Mouse (Mus musculus) limb, embryonic 14.5 days (tissue): ENCODE data around the gene Slc4a2. TPM values are rescaled to one million over a fixed set of nuclear protein-coding genes. Genes with fewer than 3 reads are reported as not detected.

ENCODE experiments used
- ATAC-seq: fragments of 200-750 bp; cut with Nextera tagmentation; 2 replicates; pipeline ENCODE4 v1.8.0; 2017; ENCODE audit warnings: low read depth, moderate number of reproducible peaks, moderate TSS enrichment; ENCODE audit not compliant: low FRiP score
- DNase-seq: peaks from one replicate; pipeline ENCODE4 v3.0.0-alpha.2; 2015; ENCODE audit warnings: low spot score
- H3K27ac ChIP-seq: fragments of 300-500 bp; sonication (generic); replicated peaks from 2 replicates; pipeline ENCODE4 v1.5.1; 2014; ENCODE audit warnings: low read depth, mild to moderate bottlenecking, low read length, moderate library complexity, mixed read lengths
- H3K27me3 ChIP-seq: fragments of 300-500 bp; sonication (generic); 2 replicates; pipeline ENCODE4 v1.6.1; 2014; ENCODE audit warnings: low read length, mixed read lengths; ENCODE audit not compliant: control insufficient read depth, insufficient read depth
- H3K36me3 ChIP-seq: fragments of 300-500 bp; sonication (generic); 2 replicates; pipeline ENCODE4 v1.6.1; 2014; ENCODE audit warnings: mild to moderate bottlenecking, low read length, moderate library complexity, mixed read lengths; ENCODE audit not compliant: control insufficient read depth, insufficient read depth
- H3K4me1 ChIP-seq: fragments of 300-500 bp; sonication (generic); 2 replicates; pipeline ENCODE4 v1.6.1; 2014; ENCODE audit warnings: antibody characterized with exemption, low read length, mixed read lengths; ENCODE audit not compliant: control insufficient read depth, insufficient read depth
- H3K4me2 ChIP-seq: fragments of 300-500 bp; sonication (generic); replicated peaks from 2 replicates; pipeline ENCODE4 v1.6.1; 2014; ENCODE audit warnings: low read depth, mild to moderate bottlenecking, low read length, moderate library complexity; ENCODE audit not compliant: severe bottlenecking
- H3K4me3 ChIP-seq: fragments of 300-500 bp; sonication (generic); replicated peaks from 2 replicates; pipeline ENCODE4 v1.5.1; 2014; ENCODE audit warnings: low read length
- H3K9ac ChIP-seq: fragments of 300-500 bp; sonication (generic); 2 replicates; pipeline ENCODE4 v1.6.1; 2014; ENCODE audit warnings: mild to moderate bottlenecking, low read depth, low read length, moderate library complexity; ENCODE audit not compliant: severe bottlenecking
- H3K9me3 ChIP-seq: fragments of 300-500 bp; sonication (generic); 2 replicates; pipeline ENCODE4 v1.6.1; 2016; ENCODE audit warnings: low read length; ENCODE audit not compliant: control insufficient read depth
- POLR2A ChIP-seq: fragments of 200-500 bp; IDR thresholded peaks from 2 replicates; pipeline ENCODE4 v1.8.0; 2012; ENCODE audit warnings: inconsistent platforms, mild to moderate bottlenecking, moderate library complexity, borderline replicate concordance; ENCODE audit not compliant: insufficient read depth, insufficient read length; ENCODE audit errors: extremely low read depth
- WGBS: fragments of 180-500 bp; shearing (Covaris S2); extraction: QIAGEN DNeasy Blood & Tissue Kit; methylation state at CpG from one replicate; pipeline ENCODE4 v1.1.7; 2014; 5-methylcytosine and 5-hydroxymethylcytosine counted together
- polyA plus RNA-seq, 2 experiments: library from polyadenylated mRNA; depleted of rRNA in 1 of 2; stranded (reverse) in 1 of 2; unstranded in 1 of 2; fragments of >200 nt; fragmentation: Nextera tagmentation in 1 of 2; extraction: Ambion mirVana in 1 of 2; gene quantifications; 2 replicates each; pipeline versions ENCODE4 v1.2.1 to v1.2.3; 2012 to 2014

Slc4a2 gene
- polyA plus RNA-seq, 2 experiments = 30.0 to 69.1 TPM

- no peak for TF ChIP-seq POLR2A
- DNase-seq (no peak), ATAC-seq (no peak)
- peaks cover 10% of the 10 kb centered on the region for H3K4me1 ChIP-seq
- H3K4me3 ChIP-seq = no peak overlapping the region
- WGBS = 94% methylated on average over 8 of the region's 8 CpGs
- no peak overlapping the region for H3K4me2 ChIP-seq
- peaks cover 69% of the 10 kb centered on the region for H3K36me3 ChIP-seq
- no peak overlapping the region for H3K9ac ChIP-seq
- H3K27me3 ChIP-seq = no peaks in the 10 kb centered on the region
- H3K27ac ChIP-seq = no peak overlapping the region
- no peaks in the 10 kb centered on the region for H3K9me3 ChIP-seq
These were observed 17.6 kb downstream of the Slc4a2 start for GRCm38 (mm10) chr5:24441187-24441586.

GRCm38 (mm10) chr5:24442029-24442428, 18.4 kb downstream of the Slc4a2 start:
- Histone ChIP-seq H3K4me1 (peaks cover 13% of the 10 kb centered on the region), H3K9ac (no peak overlapping the region), H3K36me3 (peaks cover 61% of the 10 kb centered on the region), H3K9me3 (no peaks in the 10 kb centered on the region), H3K27me3 (no peaks in the 10 kb centered on the region), H3K27ac (no peak overlapping the region), H3K4me2 (no peak overlapping the region), H3K4me3 (no peak overlapping the region)
- WGBS = 83% methylated on average over 9 of the region's 9 CpGs
- no peak for ATAC-seq
- no peak for DNase-seq
- TF ChIP-seq POLR2A = no peak

DNA sequence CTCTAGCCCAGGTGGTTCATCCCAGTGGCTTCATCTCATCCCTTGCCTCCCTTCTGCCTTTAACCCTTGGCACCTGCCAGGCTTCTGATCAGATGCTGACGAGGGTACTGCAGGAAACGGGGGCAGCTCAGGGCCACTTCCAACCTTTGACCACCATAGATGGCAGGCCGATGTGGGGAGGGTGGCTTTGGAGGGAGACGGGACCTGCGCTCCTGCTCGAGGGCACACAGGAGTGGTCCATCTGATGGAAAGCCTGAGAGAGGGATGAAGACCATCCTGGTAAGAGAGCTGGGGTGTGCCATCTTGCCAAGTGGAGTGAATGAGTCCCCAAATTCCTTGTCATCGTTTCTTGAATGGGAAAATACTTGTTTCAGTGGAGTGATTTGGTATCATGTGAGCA, 19.6 kb downstream of the Slc4a2 start:
- H3K27ac ChIP-seq = no peak overlapping the region
- 92% methylated on average over 7 of the region's 7 CpGs for WGBS
- H3K4me3 ChIP-seq = no peak overlapping the region
- peaks cover 52% of the 10 kb centered on the region for H3K36me3 ChIP-seq
- ATAC-seq = no peak
- H3K27me3 ChIP-seq = no peaks in the 10 kb centered on the region
- H3K9me3 ChIP-seq = no peaks in the 10 kb centered on the region
- no peak for TF ChIP-seq POLR2A
- DNase-seq = no peak
- H3K9ac ChIP-seq = no peak overlapping the region
- no peak overlapping the region for H3K4me2 ChIP-seq
- peaks cover 21% of the 10 kb centered on the region for H3K4me1 ChIP-seq

DNA sequence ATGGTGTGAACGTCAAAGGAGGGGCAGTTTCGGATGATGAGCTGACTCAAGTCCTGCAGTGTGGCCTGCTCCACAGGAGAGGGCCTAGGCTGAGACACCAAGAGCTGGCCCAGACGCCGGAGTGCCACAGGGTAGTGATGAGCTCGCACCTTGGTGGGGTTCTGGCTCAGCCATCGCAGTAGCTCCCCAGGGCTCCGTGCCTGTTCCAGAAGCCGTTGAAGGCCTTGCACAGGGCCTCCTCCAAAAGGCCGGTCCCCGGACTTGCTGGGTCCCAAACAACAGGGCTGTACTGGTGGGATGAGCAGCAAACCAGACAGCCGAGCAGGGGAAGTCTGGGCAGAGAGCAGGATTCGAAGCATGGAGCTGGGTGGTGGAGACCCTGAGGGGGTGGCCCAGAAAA, 20.3 kb downstream of the Slc4a2 start:
- WGBS = 83% methylated on average over 12 of the region's 12 CpGs
- H3K36me3 ChIP-seq = peaks cover 45% of the 10 kb centered on the region

DNA sequence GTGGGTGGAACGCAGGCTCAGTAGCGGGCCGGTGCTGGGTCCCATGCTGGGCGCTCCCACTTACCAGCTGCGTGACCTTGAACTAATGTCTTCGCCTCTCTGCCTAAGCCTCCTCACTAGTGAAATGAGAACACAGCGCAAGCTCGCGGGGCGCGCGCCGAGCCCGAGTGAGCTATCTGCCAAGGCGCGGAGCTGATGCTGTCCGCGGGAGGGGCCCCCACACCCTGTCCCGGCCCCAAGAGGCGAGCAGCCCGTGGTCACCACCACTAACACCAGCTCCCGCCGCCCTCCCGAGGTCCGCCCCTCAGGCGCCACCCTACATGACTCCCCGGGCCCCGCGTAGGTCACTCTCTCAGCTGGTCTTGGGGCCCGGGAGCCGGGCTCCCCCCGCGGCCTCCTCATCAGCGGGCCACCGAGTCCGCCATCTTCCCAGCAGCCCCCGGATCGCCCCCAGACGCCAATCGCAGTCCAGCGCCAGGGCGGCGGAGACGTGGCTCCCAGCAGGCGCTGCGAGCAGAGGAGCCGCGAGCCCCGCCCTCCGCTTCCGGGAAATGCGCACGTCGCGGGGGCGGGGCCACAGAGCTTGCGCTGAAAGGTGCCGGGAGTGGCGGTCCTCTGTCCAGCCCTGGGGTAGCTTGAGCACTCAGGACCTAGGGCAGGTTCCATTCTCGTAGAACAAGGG, 21.2 kb downstream of the Slc4a2 start, which contains the start of gene Fastk:
Fastk (minus strand) TSS at position 542 of the 682 bp plus-strand sequence.
- Histone ChIP-seq H3K9ac (peak within 1 kb of the TSS; percentile 94), H3K4me1 (peaks cover 21% of the 10 kb centered on the region), H3K4me2 (peak within 1 kb of the TSS; percentile 86), H3K36me3 (peaks cover 35% of the 10 kb centered on the region), H3K27ac (peak within 1 kb of the TSS; percentile 92), H3K4me3 (peak within 1 kb of the TSS; percentile 94), H3K9me3 (no peaks in the 10 kb centered on the region), H3K27me3 (no peaks in the 10 kb centered on the region)
- DNase-seq = peak; percentile 93
- peak; percentile 88 for ATAC-seq
- peak; percentile 87; the same call in 1 of the 2 replicates for TF ChIP-seq POLR2A
- under 1% methylated on average over 45 of the region's 60 CpGs for WGBS

More for the DNA sequence above, 20.3 kb downstream of the Slc4a2 start:
- H3K27ac ChIP-seq = no peak overlapping the region
- peak overlapping the region; percentile 94 for H3K4me3 ChIP-seq
- DNase-seq = no peak
- H3K9ac ChIP-seq = peak overlapping the region; percentile 94
- no peaks in the 10 kb centered on the region for H3K27me3 ChIP-seq
- no peaks in the 10 kb centered on the region for H3K9me3 ChIP-seq
- H3K4me2 ChIP-seq = peak overlapping the region; percentile 86
- ATAC-seq = no peak
- no peak for TF ChIP-seq POLR2A
- peaks cover 21% of the 10 kb centered on the region for H3K4me1 ChIP-seq
